12 mouse cellular contexts compared by ENCODE assay signal in genomic region chr2:120243995-120244394, GRCm38 (mm10). TPM values are rescaled to one million over a fixed set of nuclear protein-coding genes. Genes with fewer than 3 reads are reported as not detected.
A peak's percentile ranks its signal among the peaks of the same experiment; 100 is the strongest.
DNase-seq lines count a peak whose midpoint lies in the region; ATAC-seq lines count a peak whose summit lies in the region.
"Had no signal": no experiment of that assay in that cellular context is flagged by ENCODE, and none has a peak within 500 bp of the region (broad histone marks: within the 10 kb centered on the region; RNA-seq: fewer than 3 reads in every experiment).

No protein-coding gene starts in this region.

- H3K4me2 ChIP-seq in heart, embryonic 13.5 days: peak overlapping the region; percentile 79
- peak overlapping the region; percentile 74 for H3K4me2 ChIP-seq in neural tube, embryonic 15.5 days

- peaks cover 35% of the 10 kb centered on the region; the same call in 1 of the 2 replicates for H3K27me3 ChIP-seq in heart, embryonic 13.5 days (replicated peaks)
- H3K27me3 ChIP-seq in neural tube, embryonic 15.5 days (replicated peaks): no peaks in the 10 kb centered on the region

- H3K9ac ChIP-seq in heart, embryonic 13.5 days: no peak overlapping the region
- peak overlapping the region; percentile 60; the same call in 1 of the 2 replicates for H3K9ac ChIP-seq in neural tube, embryonic 15.5 days (replicated peaks)

- peak overlapping the region; percentile 54 for H3K4me3 ChIP-seq in heart, embryonic 13.5 days
- peak overlapping the region; percentile 50 for H3K4me3 ChIP-seq in neural tube, embryonic 15.5 days (replicated peaks)

- peaks cover 20% of the 10 kb centered on the region for H3K4me1 ChIP-seq in heart, embryonic 13.5 days
- H3K4me1 ChIP-seq in neural tube, embryonic 15.5 days: peaks cover 16% of the 10 kb centered on the region; the same call in 1 of the 2 replicates

- H3K9me3 ChIP-seq in heart, embryonic 13.5 days: no peaks in the 10 kb centered on the region
- H3K9me3 ChIP-seq in neural tube, embryonic 15.5 days (replicated peaks): no peaks in the 10 kb centered on the region

- 72% methylated on average over 2 of the region's 2 CpGs for WGBS in heart, embryonic 13.5 days
- WGBS in neural tube, embryonic 15.5 days: 78% methylated on average over 2 of the region's 2 CpGs

- ATAC-seq in cerebellum, adult (ENCODE audit: insufficient number of reproducible peaks, low FRiP score, low TSS enrichment): no peak
- no peak for ATAC-seq in heart, embryonic 13.5 days (ENCODE audit: extremely low read depth, insufficient number of reproducible peaks, low FRiP score, low TSS enrichment)
- no peak for ATAC-seq in neural tube, embryonic 15.5 days (ENCODE audit: low FRiP score)

- DNase-seq in cerebellum, adult 11 months: peak; percentile 35
- DNase-seq in heart, postnatal 4 days: no peak
- DNase-seq in right cerebral cortex, postnatal 10 days (ENCODE audit: low spot score in 2 of 2): peak; percentile 51 to 62
- no peak for DNase-seq in right cerebral cortex, postnatal 25 days
- DNase-seq in kidney, postnatal 25 days: no peak

- H3K27ac ChIP-seq in heart, embryonic 13.5 days (replicated peaks): no peak overlapping the region
- H3K27ac ChIP-seq in neural tube, embryonic 15.5 days (replicated peaks): no peak overlapping the region
- H3K27ac ChIP-seq: kidney, postnatal 0 days had no signal

- no peaks in the 10 kb centered on the region for H3K36me3 ChIP-seq in heart, embryonic 13.5 days
- no peaks in the 10 kb centered on the region for H3K36me3 ChIP-seq in neural tube, embryonic 15.5 days

RNA-seq across cellular contexts. Expression of gene Pla2g4e, which starts 1.1 kb away (rescaled TPM):
- polyA plus RNA-seq in heart, embryonic 13.5 days (2015; fragmentation: Nextera tagmentation; extraction: Ambion mirVana): 1.1 and 1.2 TPM in 2 replicates
- 1 to 10 TPM; 3.0 to 3.8 TPM for total RNA-seq in heart, postnatal 4 days (2021)
- 3.5 and 4.2 TPM in 2 replicates for polyA plus RNA-seq in neural tube, embryonic 15.5 days (2015; fragmentation: Nextera tagmentation; extraction: Ambion mirVana)
- total RNA-seq: common myeloid progenitor, adult 5-6 weeks; liver, adult 2 months had no signal
- polyA plus RNA-seq: kidney, postnatal 0 days; liver, adult 2 months had no signal

RNA-seq across cellular contexts. Expression of gene Pla2g4d, which starts 45.0 kb away (rescaled TPM):
- not detected in 2 replicates for polyA plus RNA-seq in heart, embryonic 13.5 days (2015; fragmentation: Nextera tagmentation; extraction: Ambion mirVana)
- total RNA-seq in heart, postnatal 4 days (2021): not detected
- 0.04 TPM in 1 of 2 replicates, not detected in the other for polyA plus RNA-seq in neural tube, embryonic 15.5 days (2015; fragmentation: Nextera tagmentation; extraction: Ambion mirVana)
- total RNA-seq: common myeloid progenitor, adult 5-6 weeks; liver, adult 2 months had no signal
- polyA plus RNA-seq: liver, adult 2 months; lung, embryonic 16.5 days had no signal

Comparison
In these comparisons a context has a peak if more than half of its experiments do, and no peak if none do; other contexts are left out.
1. DNase-seq: peak in cerebellum, adult 11 months (single experiment) and right cerebral cortex, postnatal 10 days (2 of 2); none in heart, postnatal 4 days (single experiment), right cerebral cortex, postnatal 25 days (single experiment) and kidney, postnatal 25 days (0 of 2).